Mouse (Mus musculus) forebrain, postnatal 0 days (tissue): ENCODE data around the gene Fcrla. TPM values are rescaled to one million over a fixed set of nuclear protein-coding genes. Genes with fewer than 3 reads are reported as not detected.

ENCODE experiments used
- ATAC-seq: fragments of 200-750 bp; cut with Nextera tagmentation; 2 replicates; pipeline ENCODE4 v1.8.0; 2017; ENCODE audit warnings: mild to moderate bottlenecking, moderate library complexity
- DNase-seq: peaks from one replicate; pipeline ENCODE4 v3.0.0-alpha.2; 2015
- H3K27ac ChIP-seq: fragments of 300-500 bp; sonication (generic); 2 replicates; pipeline ENCODE4 v1.5.1; 2014; ENCODE audit warnings: low read depth, mild to moderate bottlenecking, antibody characterized with exemption, low read length, moderate library complexity, mixed read lengths
- H3K27me3 ChIP-seq: fragments of 300-500 bp; sonication (generic); 2 replicates; pipeline ENCODE4 v1.6.1; 2014; ENCODE audit warnings: mild to moderate bottlenecking, low read length, mixed read lengths; ENCODE audit not compliant: insufficient read depth
- H3K36me3 ChIP-seq: fragments of 300-500 bp; sonication (generic); 2 replicates; pipeline ENCODE4 v1.6.1; 2014; ENCODE audit warnings: mild to moderate bottlenecking, moderate library complexity; ENCODE audit not compliant: insufficient read depth
- H3K4me1 ChIP-seq: fragments of 300-500 bp; sonication (generic); 2 replicates; pipeline ENCODE4 v1.6.1; 2014; ENCODE audit warnings: antibody characterized with exemption; ENCODE audit not compliant: insufficient read depth
- H3K4me2 ChIP-seq: fragments of 300-500 bp; sonication (generic); 2 replicates; pipeline ENCODE4 v1.6.1; 2014; ENCODE audit warnings: low read depth, mild to moderate bottlenecking, moderate library complexity
- H3K4me3 ChIP-seq: fragments of 300-500 bp; sonication (generic); 2 replicates; pipeline ENCODE4 v1.5.1; 2014; ENCODE audit warnings: low read depth, low read length, mixed read lengths
- H3K9ac ChIP-seq: fragments of 300-500 bp; sonication (generic); 2 replicates; pipeline ENCODE4 v1.6.1; 2014; ENCODE audit warnings: mild to moderate bottlenecking
- H3K9me3 ChIP-seq: fragments of 300-500 bp; sonication (generic); 2 replicates; pipeline ENCODE4 v1.6.1; 2016; ENCODE audit warnings: low read length
- CTCF ChIP-seq: sonication (generic); IDR thresholded peaks from 2 replicates; pipeline ENCODE4 v1.5.1; 2016; ENCODE audit warnings: antibody characterized with exemption, control low read depth, low read depth
- WGBS: fragments of 180-500 bp; shearing (Covaris S2); extraction: QIAGEN DNeasy Blood & Tissue Kit; methylation state at CpG from one replicate; pipeline ENCODE4 v1.1.7; 2014; 5-methylcytosine and 5-hydroxymethylcytosine counted together
- polyA plus RNA-seq: library from polyadenylated mRNA; unstranded; fragments of >200 nt; fragmentation: Nextera tagmentation; extraction: Ambion mirVana; gene quantifications from 2 replicates; pipeline ENCODE4 v1.2.1, GENCODE M21; 2015
- total RNA-seq: library from RNA; depleted of rRNA; stranded (reverse); fragments of >200 nt; gene quantifications from 2 replicates; pipeline ENCODE4 v1.2.3, GENCODE M21; 2014

Gene Fcrla
- total and polyA plus RNA-seq, 2 experiments from 2014 or later: 0.11 TPM; not detected in 1

DNA sequence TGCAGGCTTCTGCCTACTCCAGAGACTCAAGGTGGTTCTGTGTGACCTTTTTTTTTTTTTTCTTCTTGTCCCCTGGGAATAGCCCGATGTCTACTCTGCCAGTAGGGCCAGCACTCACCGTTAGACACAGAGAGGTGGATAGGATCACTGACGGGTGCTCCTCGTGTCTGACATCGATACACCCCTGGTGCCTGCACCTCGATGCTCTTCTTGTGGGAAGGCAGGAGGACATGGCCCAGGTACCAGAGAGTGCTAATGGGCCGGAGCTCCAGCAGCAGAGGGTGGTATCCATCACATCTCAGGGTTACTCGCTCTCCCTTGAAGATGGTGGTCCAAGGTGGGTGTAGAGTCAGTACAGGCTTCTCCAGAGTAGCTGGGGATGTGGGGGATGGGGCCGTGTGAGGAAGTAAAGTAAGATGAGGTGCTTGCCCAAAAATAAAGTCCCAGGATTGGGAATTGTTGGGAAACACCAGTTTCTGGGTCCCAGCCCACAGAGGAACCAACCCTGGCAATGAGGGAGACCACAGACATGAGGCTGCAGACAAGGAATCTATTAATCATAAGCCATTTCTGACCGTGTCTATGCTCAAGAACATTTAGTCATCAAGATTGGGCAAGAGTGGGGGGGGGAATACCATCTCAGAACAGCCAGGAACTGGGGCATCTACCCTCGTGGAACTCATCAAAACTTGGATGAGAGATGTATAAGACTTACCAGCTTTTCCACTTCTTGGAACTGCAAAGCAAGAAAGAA lies 15.3 kb downstream of the Fcrla start:
- DNase-seq (no peak), ATAC-seq (no peak)
- Histone ChIP-seq H3K27ac (no peak overlapping the region), H3K4me3 (no peak overlapping the region), H3K4me1 (no peaks in the 10 kb centered on the region; the same call in 1 of the 2 replicates), H3K27me3 (peaks cover 23% of the 10 kb centered on the region), H3K36me3 (no peaks in the 10 kb centered on the region), H3K4me2 (no peak overlapping the region), H3K9me3 (no peaks in the 10 kb centered on the region), H3K9ac (no peak overlapping the region)
- 83% methylated on average over 11 of the region's 11 CpGs for WGBS
- no peak for TF ChIP-seq CTCF

DNA sequence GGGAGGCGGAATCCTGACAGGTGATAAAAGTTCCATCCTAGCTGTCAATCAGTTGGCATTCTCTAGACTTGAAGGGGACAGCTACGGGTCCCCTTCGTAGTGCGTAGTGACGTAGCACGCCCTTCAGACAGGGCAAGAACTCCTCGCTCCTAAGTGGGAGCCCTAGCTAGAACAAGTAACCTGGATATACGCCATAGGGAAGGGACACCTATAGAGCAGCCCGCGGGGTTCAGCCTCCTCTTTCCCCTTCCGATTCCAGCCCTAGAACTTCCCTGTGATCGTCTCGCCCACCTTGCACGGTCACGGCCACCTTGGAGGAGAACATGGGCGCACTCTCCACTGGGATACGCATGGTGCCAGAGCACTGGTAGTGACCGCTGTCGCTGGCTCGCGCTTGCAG lies 19.0 kb downstream of the Fcrla start:
- Histone ChIP-seq H3K4me1 (no peaks in the 10 kb centered on the region; the same call in 1 of the 2 replicates), H3K27me3 (peaks cover 23% of the 10 kb centered on the region), H3K4me2 (peak overlapping the region; percentile 95), H3K9ac (peak overlapping the region; percentile 58), H3K27ac (no peak overlapping the region), H3K4me3 (peak overlapping the region; percentile 56), H3K9me3 (no peaks in the 10 kb centered on the region), H3K36me3 (no peaks in the 10 kb centered on the region)
- no peak for TF ChIP-seq CTCF
- ATAC-seq: peak; percentile 69
- DNase-seq: peak; percentile 8
- 5% methylated on average over 21 of the region's 21 CpGs for WGBS

DNA sequence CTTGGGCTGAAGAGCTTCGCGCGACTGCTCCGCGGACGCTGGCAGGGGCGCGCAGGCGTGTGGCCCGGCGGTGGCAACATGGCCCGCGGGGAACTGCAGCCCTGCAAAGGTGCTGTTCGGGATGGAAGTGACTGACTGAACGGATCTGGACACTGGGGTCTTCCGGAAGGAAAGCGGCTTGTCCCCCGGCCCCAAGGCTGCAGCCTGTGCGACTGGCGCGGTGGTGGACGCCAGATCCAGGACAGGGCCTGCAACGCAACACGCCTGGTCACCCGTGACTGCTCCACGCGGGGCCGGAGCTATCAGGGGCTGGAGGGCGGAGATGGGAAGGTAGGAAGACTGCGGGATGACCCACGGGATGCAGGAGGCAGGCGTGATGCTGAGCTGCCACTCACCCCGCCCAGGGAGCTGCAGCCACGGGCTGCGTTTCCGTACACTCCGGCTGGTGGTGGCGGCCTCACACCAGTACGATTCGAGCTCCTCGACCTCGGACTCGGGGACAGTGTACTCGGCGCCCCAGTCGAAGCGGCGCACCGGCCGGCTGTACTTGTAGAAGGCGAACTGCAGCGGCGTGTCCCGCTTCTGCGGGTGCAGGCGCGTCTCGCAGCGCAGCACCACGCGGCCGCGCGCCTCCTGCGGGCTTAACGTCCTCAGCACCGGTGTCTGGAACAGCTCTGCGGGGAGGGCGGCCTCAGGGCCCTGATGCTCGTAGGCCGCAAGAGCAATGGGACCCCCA lies 19.8 kb downstream of the Fcrla start:
- Histone ChIP-seq H3K9ac (peak overlapping the region; percentile 58), H3K9me3 (no peaks in the 10 kb centered on the region), H3K4me1 (no peaks in the 10 kb centered on the region; the same call in 1 of the 2 replicates), H3K27me3 (peaks cover 23% of the 10 kb centered on the region), H3K27ac (no peak overlapping the region), H3K4me2 (peak overlapping the region; percentile 95), H3K4me3 (peak overlapping the region; percentile 56), H3K36me3 (no peaks in the 10 kb centered on the region)
- ATAC-seq (peak; percentile 90), DNase-seq (peak; percentile 71)
- 2% methylated on average over 71 of the region's 71 CpGs for WGBS
- TF ChIP-seq CTCF: no peak; the same call in 1 of the 2 replicates

DNA sequence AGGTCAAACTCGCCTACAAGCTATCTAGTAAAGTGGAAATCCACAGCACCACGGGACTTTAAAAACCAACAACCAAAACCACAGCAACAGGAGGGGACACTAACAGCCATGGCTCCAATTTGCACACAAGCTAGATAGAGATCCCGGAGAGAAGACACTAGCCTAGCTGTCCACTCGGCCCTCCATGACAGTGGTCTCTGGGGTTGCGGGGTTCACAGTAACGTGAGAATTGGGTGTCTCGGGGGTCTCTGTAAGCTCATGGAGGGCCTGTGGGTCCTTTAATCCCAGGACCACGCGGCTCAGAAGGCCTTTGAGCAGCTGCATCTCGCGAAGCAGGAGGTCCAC lies 20.3 kb downstream of the Fcrla start:
- no peaks in the 10 kb centered on the region for H3K36me3 ChIP-seq
- peak overlapping the region; percentile 58; the same call in 1 of the 2 replicates for H3K9ac ChIP-seq
- H3K4me2 ChIP-seq: peak overlapping the region; percentile 95
- H3K27me3 ChIP-seq: peaks cover 23% of the 10 kb centered on the region
- peak overlapping the region; percentile 56 for H3K4me3 ChIP-seq
- ATAC-seq (no peak), DNase-seq (peak; percentile 30)
- H3K9me3 ChIP-seq: no peaks in the 10 kb centered on the region
- H3K27ac ChIP-seq: no peak overlapping the region
- no peaks in the 10 kb centered on the region; the same call in 1 of the 2 replicates for H3K4me1 ChIP-seq
- no peak for TF ChIP-seq CTCF
- WGBS: 19% methylated on average over 11 of the region's 11 CpGs

DNA sequence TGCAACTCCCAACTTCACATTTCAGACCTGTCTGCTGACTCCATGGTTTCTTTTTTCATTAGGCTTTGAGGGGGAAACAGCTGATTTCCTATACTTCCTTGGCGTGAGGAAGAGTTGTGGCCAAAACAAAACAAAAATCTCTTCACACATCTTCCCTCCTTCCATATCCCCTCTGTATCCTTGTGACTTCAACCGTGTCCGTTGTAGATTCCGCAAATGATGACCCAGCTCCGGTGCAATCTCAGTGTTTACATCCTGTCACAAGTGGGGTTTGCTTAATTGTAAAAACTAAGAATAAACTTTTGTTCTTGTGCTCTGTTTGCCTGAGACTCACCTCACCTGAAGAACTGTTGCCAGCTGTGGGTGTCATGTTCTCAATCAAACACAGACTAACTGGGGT lies 23.9 kb downstream of the Fcrla start:
- Histone ChIP-seq H3K9me3 (no peaks in the 10 kb centered on the region), H3K4me3 (no peak overlapping the region), H3K4me1 (no peaks in the 10 kb centered on the region; the same call in 1 of the 2 replicates), H3K36me3 (no peaks in the 10 kb centered on the region), H3K27me3 (peaks cover 7% of the 10 kb centered on the region), H3K4me2 (no peak overlapping the region), H3K27ac (no peak overlapping the region), H3K9ac (no peak overlapping the region)
- TF ChIP-seq CTCF: no peak
- DNase-seq (no peak), ATAC-seq (no peak)
- 78% methylated on average over 5 of the region's 5 CpGs for WGBS

DNA sequence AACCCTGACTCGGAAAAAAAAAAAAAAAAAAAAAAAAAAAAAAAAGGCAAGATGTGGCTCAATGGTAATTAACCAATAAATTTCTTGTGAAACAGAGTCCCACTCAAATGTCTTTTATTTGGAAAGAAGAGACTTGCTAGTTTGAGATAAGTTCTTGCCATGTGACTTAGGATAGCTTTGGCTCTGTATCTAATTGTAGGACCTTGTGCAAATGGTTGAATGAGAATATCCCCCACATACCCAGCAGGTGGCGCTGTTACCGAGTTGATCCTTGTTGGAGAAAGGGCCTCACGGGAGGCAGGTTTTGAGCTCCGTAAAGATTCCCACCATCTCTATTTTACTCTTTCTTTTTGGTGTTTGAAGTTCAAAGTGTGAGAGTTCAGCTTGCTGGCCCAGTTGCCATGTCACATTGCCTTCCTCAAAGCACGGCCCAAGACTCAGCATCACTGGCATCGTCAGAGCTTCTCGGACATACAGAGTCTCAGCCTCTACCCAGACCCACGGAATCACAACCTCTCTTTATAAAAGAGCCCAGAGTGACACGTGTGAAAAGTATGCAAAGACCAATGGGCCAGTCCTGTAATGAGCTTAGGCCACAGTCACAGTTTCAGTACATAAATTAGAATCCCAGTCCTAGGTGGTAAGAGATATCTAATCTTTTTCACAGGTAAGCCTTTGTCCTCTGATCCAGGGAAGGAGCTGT lies 25.7 kb downstream of the Fcrla start:
- peak; percentile 91 for DNase-seq
- Histone ChIP-seq H3K36me3 (no peaks in the 10 kb centered on the region), H3K4me3 (no peak overlapping the region), H3K9me3 (no peaks in the 10 kb centered on the region), H3K27ac (no peak overlapping the region), H3K4me2 (0 out of 2 replicates have a peak overlapping the region, but pooled peaks have one; percentile 21), H3K9ac (no peak overlapping the region), H3K27me3 (no peaks in the 10 kb centered on the region), H3K4me1 (no peaks in the 10 kb centered on the region)
- TF ChIP-seq CTCF: peak; percentile 85
- WGBS: 29% methylated on average over 10 of the region's 10 CpGs
- peak; percentile 80 for ATAC-seq
